Mouse (Mus musculus) heart, postnatal 0 days (tissue): ENCODE measurements around the gene Zfp280d. TPM values are rescaled to one million over a fixed set of nuclear protein-coding genes. Genes with fewer than 3 reads are reported as not detected.

Source experiments
- ATAC-seq: fragments of 200-750 bp; cut with Nextera tagmentation; 2 replicates; pipeline ENCODE4 v1.8.0; 2017; ENCODE audit warnings: low read depth, moderate number of reproducible peaks, moderate library complexity; ENCODE audit not compliant: insufficient read depth
- DNase-seq: peaks from one replicate; pipeline ENCODE4 v3.0.0-alpha.2; 2016; ENCODE audit warnings: low spot score
- H3K27ac ChIP-seq: fragments of 300-500 bp; sonication (generic); 2 replicates; pipeline ENCODE4 v1.5.1; 2014; ENCODE audit warnings: low read depth, mild to moderate bottlenecking
- H3K27me3 ChIP-seq: fragments of 300-500 bp; sonication (generic); 2 replicates; pipeline ENCODE4 v1.6.1; 2014; ENCODE audit warnings: low read length, mixed read lengths; ENCODE audit not compliant: control insufficient read depth, insufficient read depth
- H3K36me3 ChIP-seq: fragments of 300-500 bp; sonication (generic); replicated peaks from 2 replicates; pipeline ENCODE4 v1.6.1; 2014; ENCODE audit warnings: low read length, mixed read lengths; ENCODE audit not compliant: control insufficient read depth, insufficient read depth
- H3K4me1 ChIP-seq: fragments of 300-500 bp; sonication (generic); 2 replicates; pipeline ENCODE4 v1.6.1; 2014; ENCODE audit warnings: antibody characterized with exemption; ENCODE audit not compliant: control insufficient read depth, insufficient read depth
- H3K4me2 ChIP-seq: fragments of 300-500 bp; sonication (generic); 2 replicates; pipeline ENCODE4 v1.6.1; 2014; ENCODE audit warnings: low read depth, mild to moderate bottlenecking, low read length, moderate library complexity
- H3K4me3 ChIP-seq: fragments of 300-500 bp; sonication (generic); 2 replicates; pipeline ENCODE4 v1.5.1; 2014; ENCODE audit warnings: low read depth, low read length
- H3K9ac ChIP-seq: fragments of 300-500 bp; sonication (generic); replicated peaks from 2 replicates; pipeline ENCODE4 v1.6.1; 2014; ENCODE audit warnings: low read depth, low read length, mixed read lengths
- H3K9me3 ChIP-seq: fragments of 300-500 bp; sonication (generic); replicated peaks from 2 replicates; pipeline ENCODE4 v1.6.1; 2016; ENCODE audit warnings: low read length; ENCODE audit not compliant: control insufficient read depth
- CTCF ChIP-seq: IDR thresholded peaks from 2 replicates; pipeline ENCODE4 v1.5.1; 2016; ENCODE audit warnings: antibody characterized with exemption, control low read depth, low read depth
- EP300 ChIP-seq: IDR thresholded peaks from 2 replicates; pipeline ENCODE4 v1.6.1; 2016; ENCODE audit warnings: antibody characterized with exemption, low read depth
- WGBS: fragments of 180-500 bp; shearing (Covaris S2); extraction: QIAGEN DNeasy Blood & Tissue Kit; methylation state at CpG from one replicate; pipeline ENCODE4 v1.1.7; 2014; 5-methylcytosine and 5-hydroxymethylcytosine counted together
- polyA plus RNA-seq: library from polyadenylated mRNA; unstranded; fragments of >200 nt; fragmentation: Nextera tagmentation; extraction: Ambion mirVana; gene quantifications from 2 replicates; pipeline ENCODE4 v1.2.1, GENCODE M21; 2015
- total RNA-seq: library from RNA; depleted of rRNA; stranded (reverse); fragments of >200 nt; gene quantifications from 2 replicates; pipeline ENCODE4 v1.2.3, GENCODE M21; 2014; ENCODE audit warnings: low replicate concordance; rRNA removed

The Zfp280d gene
- total and polyA plus RNA-seq, 2 experiments from 2014 or later: 15.5 to 40.9 TPM

GRCm38 (mm10) chr9:72409381-72410225 is 134.9 kb downstream of the Zfp280d start:
- Histone ChIP-seq H3K9ac (no peak overlapping the region), H3K27me3 (no peaks in the 10 kb centered on the region), H3K36me3 (no peaks in the 10 kb centered on the region), H3K27ac (no peak overlapping the region), H3K4me3 (no peak overlapping the region), H3K4me1 (no peaks in the 10 kb centered on the region), H3K9me3 (no peaks in the 10 kb centered on the region), H3K4me2 (no peak overlapping the region)
- ATAC-seq: no peak; the same call in 1 of the 2 replicates
- WGBS: 20% methylated on average over 15 of the region's 15 CpGs
- peak; percentile 11 for DNase-seq
- TF ChIP-seq CTCF (no peak), EP300 (no peak)

- 58% methylated on average over 2 of the region's 2 CpGs for WGBS
- ATAC-seq: no peak
Observed at GRCm38 (mm10) chr9:72411746-72412145, 137.1 kb downstream of the Zfp280d start.

More at GRCm38 (mm10) chr9:72411746-72412145, 137.1 kb downstream of the Zfp280d start:
- DNase-seq: no peak
- Histone ChIP-seq H3K36me3 (no peaks in the 10 kb centered on the region), H3K27ac (no peak overlapping the region), H3K4me1 (no peaks in the 10 kb centered on the region), H3K27me3 (no peaks in the 10 kb centered on the region), H3K9me3 (no peaks in the 10 kb centered on the region), H3K4me3 (no peak overlapping the region), H3K4me2 (no peak overlapping the region), H3K9ac (no peak overlapping the region)
- TF ChIP-seq CTCF (peak; percentile 40; the same call in 1 of the 2 replicates), EP300 (no peak)

Other genes starting within 250 kb of the Zfp280d start
- gene Tcf12, start 163.0 kb upstream of the Zfp280d start, total RNA-seq: 55.2 and 69.4 TPM in 2 replicates
- 14.3 and 14.8 TPM in 2 replicates for gene Tcf12, start 163.0 kb upstream of the Zfp280d start, polyA plus RNA-seq
- 1.1 and 2.3 TPM in 2 replicates for gene Mns1, start 163.2 kb downstream of the Zfp280d start, total RNA-seq
- 4.7 and 5.1 TPM in 2 replicates for gene Mns1, start 163.2 kb downstream of the Zfp280d start, polyA plus RNA-seq
- gene Tex9, start 217.4 kb downstream of the Zfp280d start, total RNA-seq: 0.76 and 9.7 TPM in 2 replicates
- gene Tex9, start 217.4 kb downstream of the Zfp280d start, polyA plus RNA-seq: 6.3 and 8.4 TPM in 2 replicates